Mouse (Mus musculus): Measurements from ENCODE around the gene Dcaf4. TPM values are rescaled to one million over a fixed set of nuclear protein-coding genes. Genes with fewer than 3 reads are reported as not detected.

Dcaf4 gene
- total RNA-seq (2023): 20.2 to 33.1 TPM (median 23.6 TPM) in 4 replicates

DNA sequence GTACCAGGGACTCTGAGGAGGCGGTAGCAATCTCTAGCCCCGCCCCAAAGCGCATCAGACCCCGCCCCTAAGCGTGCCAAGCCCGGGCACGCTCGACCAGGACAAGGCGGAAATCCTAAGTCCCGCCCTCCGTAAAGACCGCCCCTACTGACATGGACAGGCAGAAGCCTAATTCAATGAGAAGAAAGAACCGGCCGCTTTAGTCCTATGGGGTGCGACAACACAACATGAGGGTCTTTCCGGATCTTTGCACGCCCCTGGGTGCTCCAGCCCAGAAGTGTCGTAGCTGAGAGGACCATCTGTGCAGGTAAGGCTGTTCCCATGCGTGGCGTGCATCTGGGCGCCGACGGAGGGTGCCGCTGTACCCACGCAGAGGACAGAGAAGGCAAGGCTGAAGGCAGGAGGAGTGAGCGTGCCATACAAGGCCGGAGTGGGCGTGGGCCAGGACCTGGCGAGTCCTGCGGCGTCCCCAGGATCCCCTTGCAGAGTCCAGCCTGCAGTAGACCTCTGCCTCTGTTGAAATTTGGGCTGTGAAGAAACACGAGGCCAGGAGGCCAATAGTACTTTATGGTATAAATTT lies at the start of gene Dcaf4:
Gene Dcaf4, plus strand, starts transcription at position 156 of the 580 bp plus-strand sequence.

DNA sequence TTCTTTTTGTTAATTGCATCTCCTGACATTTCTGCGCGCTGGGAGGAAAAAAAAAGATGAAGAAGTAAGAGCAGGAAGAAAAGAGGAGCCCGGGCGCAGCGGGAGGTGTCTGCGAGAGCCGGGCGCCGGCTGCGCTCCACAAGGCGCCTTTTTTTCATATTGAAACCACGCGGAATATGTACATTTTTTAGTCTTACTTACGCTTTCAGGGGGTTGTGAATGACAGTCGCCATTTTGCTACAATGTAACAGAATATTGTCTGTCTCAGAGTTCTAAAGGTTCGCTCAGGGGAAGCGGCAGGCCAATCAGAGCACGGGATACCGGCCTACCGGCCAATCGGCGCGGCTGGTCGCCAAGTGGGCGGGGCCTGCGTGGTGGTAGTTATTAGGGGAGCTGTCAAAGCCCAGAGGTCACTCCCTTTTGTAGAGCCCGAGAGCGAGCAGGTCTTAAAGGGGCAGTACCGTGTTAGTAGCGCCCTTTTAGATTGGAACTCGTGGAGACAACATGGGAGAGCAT lies 32.7 kb upstream of the Dcaf4 start, which contains the start of gene Dpf3:
Gene Dpf3, minus strand, starts transcription at position 241 of the 516 bp plus-strand sequence.

Other genes with a start within 250 kb of the Dcaf4 start
- 0.72 TPM in 1 of 4 replicates, not detected in the others for gene Dpf3, start 32.8 kb upstream of the Dcaf4 start, total RNA-seq (2023)
- gene Zfyve1, start 76.8 kb downstream of the Dcaf4 start, total RNA-seq (2023): 28.1 to 34.5 TPM (median 30.8 TPM) in 4 replicates
- 344 to 374 TPM (median 345 TPM) in 4 replicates for gene Rbm25, start 110.8 kb downstream of the Dcaf4 start, total RNA-seq (2023)
- 67.2 to 77.3 TPM (median 72.7 TPM) in 4 replicates for gene Psen1, start 167.7 kb downstream of the Dcaf4 start, total RNA-seq (2023)
- 1.3 to 2.1 TPM (median 1.5 TPM) in 4 replicates for gene Papln, start 243.2 kb downstream of the Dcaf4 start, total RNA-seq (2023)

All from B cell, adult 62 days (primary cell).